Mouse (Mus musculus): ENCODE measurements around the gene Foxj3. TPM values are rescaled to one million over a fixed set of nuclear protein-coding genes. Genes with fewer than 3 reads are reported as not detected.

The Foxj3 gene
- polyA plus RNA-seq, 1 experiment: 0.27 TPM

GRCm38 (mm10) chr4:119524010-119524409, 12.8 kb upstream of the Foxj3 start:
- H3K4me3 ChIP-seq (replicated peaks): no peak overlapping the region
- TF ChIP-seq TAL1 (IDR thresholded peaks at IDR 0.05; ENCODE audit: low read length) (no peak), GATA1 (IDR thresholded peaks at IDR 0.05; ENCODE audit: low read length) (no peak)

GRCm38 (mm10) chr4:119524466-119524865, 12.3 kb upstream of the Foxj3 start:
- Histone ChIP-seq H3K36me3 (ENCODE audit: control insufficient read depth) (no peaks in the 10 kb centered on the region), H3K9me3 (ENCODE audit: control insufficient read depth, low read length) (no peaks in the 10 kb centered on the region), H3K27me3 (ENCODE audit: control insufficient read depth) (no peaks in the 10 kb centered on the region), H3K4me1 (ENCODE audit: control insufficient read depth) (no peaks in the 10 kb centered on the region), H3K4me3 (replicated peaks) (no peak overlapping the region)
- no peak for TF ChIP-seq TAL1 (IDR thresholded peaks at IDR 0.05; ENCODE audit: low read length)
- no peak for TF ChIP-seq GATA1 (IDR thresholded peaks at IDR 0.05; ENCODE audit: low read length)

More at GRCm38 (mm10) chr4:119524010-119524409, 12.8 kb upstream of the Foxj3 start:
- no peaks in the 10 kb centered on the region for H3K27me3 ChIP-seq (ENCODE audit: control insufficient read depth)
- H3K4me1 ChIP-seq (ENCODE audit: control insufficient read depth): no peaks in the 10 kb centered on the region
- H3K36me3 ChIP-seq (ENCODE audit: control insufficient read depth): no peaks in the 10 kb centered on the region
- no peaks in the 10 kb centered on the region for H3K9me3 ChIP-seq (ENCODE audit: control insufficient read depth, low read length)

- no peak overlapping the region for H3K4me3 ChIP-seq (replicated peaks)
- no peaks in the 10 kb centered on the region for H3K4me1 ChIP-seq (ENCODE audit: control insufficient read depth)
- H3K36me3 ChIP-seq (ENCODE audit: control insufficient read depth): no peaks in the 10 kb centered on the region
- TF ChIP-seq GATA1 (IDR thresholded peaks at IDR 0.05; ENCODE audit: low read length): no peak
- no peak for TF ChIP-seq TAL1 (IDR thresholded peaks at IDR 0.05; ENCODE audit: low read length)
- no peaks in the 10 kb centered on the region for H3K9me3 ChIP-seq (ENCODE audit: control insufficient read depth, low read length)
- no peaks in the 10 kb centered on the region for H3K27me3 ChIP-seq (ENCODE audit: control insufficient read depth)
These were observed 10.4 kb upstream of the Foxj3 start for GRCm38 (mm10) chr4:119526329-119526845.

GRCm38 (mm10) chr4:119531813-119532212, 5.0 kb upstream of the Foxj3 start:
- Histone ChIP-seq H3K27me3 (ENCODE audit: control insufficient read depth) (no peaks in the 10 kb centered on the region; the same call in 1 of the 2 replicates), H3K9me3 (ENCODE audit: control insufficient read depth, low read length) (no peaks in the 10 kb centered on the region), H3K36me3 (ENCODE audit: control insufficient read depth) (no peaks in the 10 kb centered on the region), H3K4me3 (replicated peaks) (no peak overlapping the region), H3K4me1 (ENCODE audit: control insufficient read depth) (no peaks in the 10 kb centered on the region)
- TF ChIP-seq GATA1 (IDR thresholded peaks at IDR 0.05; ENCODE audit: low read length) (no peak), TAL1 (IDR thresholded peaks at IDR 0.05; ENCODE audit: low read length) (no peak)

- no peaks in the 10 kb centered on the region for H3K36me3 ChIP-seq (ENCODE audit: control insufficient read depth)
- H3K27me3 ChIP-seq (ENCODE audit: control insufficient read depth): no peaks in the 10 kb centered on the region; the same call in 1 of the 2 replicates
- H3K4me3 ChIP-seq (replicated peaks): no peak overlapping the region
- TF ChIP-seq GATA1 (IDR thresholded peaks at IDR 0.05; ENCODE audit: low read length) (no peak), TAL1 (IDR thresholded peaks at IDR 0.05; ENCODE audit: low read length) (no peak)
- H3K4me1 ChIP-seq (ENCODE audit: control insufficient read depth): peaks cover 12% of the 10 kb centered on the region
- no peaks in the 10 kb centered on the region for H3K9me3 ChIP-seq (ENCODE audit: control insufficient read depth, low read length)
These were observed 1.7 kb upstream of the Foxj3 start for GRCm38 (mm10) chr4:119535103-119535502.

GRCm38 (mm10) chr4:119537436-119537835, 632 bp downstream of the Foxj3 start:
- H3K4me1 ChIP-seq (ENCODE audit: control insufficient read depth): peaks cover 31% of the 10 kb centered on the region
- H3K4me3 ChIP-seq (replicated peaks): no peak overlapping the region
- no peaks in the 10 kb centered on the region for H3K9me3 ChIP-seq (ENCODE audit: control insufficient read depth, low read length)
- no peaks in the 10 kb centered on the region; the same call in 1 of the 2 replicates for H3K27me3 ChIP-seq (ENCODE audit: control insufficient read depth)
- TF ChIP-seq GATA1 (IDR thresholded peaks at IDR 0.05; ENCODE audit: low read length): no peak
- TF ChIP-seq TAL1 (IDR thresholded peaks at IDR 0.05; ENCODE audit: low read length): no peak
- H3K36me3 ChIP-seq (ENCODE audit: control insufficient read depth): no peaks in the 10 kb centered on the region

- no peaks in the 10 kb centered on the region; the same call in 1 of the 2 replicates for H3K27me3 ChIP-seq (ENCODE audit: control insufficient read depth)
- no peaks in the 10 kb centered on the region for H3K36me3 ChIP-seq (ENCODE audit: control insufficient read depth)
- no peak for TF ChIP-seq GATA1 (IDR thresholded peaks at IDR 0.05; ENCODE audit: low read length)
- TF ChIP-seq TAL1 (IDR thresholded peaks at IDR 0.05; ENCODE audit: low read length): no peak
- H3K9me3 ChIP-seq (ENCODE audit: control insufficient read depth, low read length): no peaks in the 10 kb centered on the region
- H3K4me1 ChIP-seq (ENCODE audit: control insufficient read depth): peaks cover 31% of the 10 kb centered on the region
- H3K4me3 ChIP-seq (replicated peaks): peak within 1 kb of the TSS; percentile 94
These were observed 2.4 kb downstream of the Foxj3 start, which contains the start of gene Frg2f1 for GRCm38 (mm10) chr4:119539031-119539824. Gene Frg2f1, minus strand, starts transcription at chr4:119539529.

- no peaks in the 10 kb centered on the region for H3K9me3 ChIP-seq (ENCODE audit: control insufficient read depth, low read length)
- H3K36me3 ChIP-seq (ENCODE audit: control insufficient read depth): no peaks in the 10 kb centered on the region
- H3K4me3 ChIP-seq (replicated peaks): peak overlapping the region; percentile 94
- peaks cover 31% of the 10 kb centered on the region for H3K4me1 ChIP-seq (ENCODE audit: control insufficient read depth)
- TF ChIP-seq GATA1 (IDR thresholded peaks at IDR 0.05; ENCODE audit: low read length): no peak
- no peak for TF ChIP-seq TAL1 (IDR thresholded peaks at IDR 0.05; ENCODE audit: low read length)
- H3K27me3 ChIP-seq (ENCODE audit: control insufficient read depth): no peaks in the 10 kb centered on the region; the same call in 1 of the 2 replicates
These were observed 3.2 kb downstream of the Foxj3 start for GRCm38 (mm10) chr4:119539836-119540532.

- no peak for TF ChIP-seq GATA1 (IDR thresholded peaks at IDR 0.05; ENCODE audit: low read length)
- TF ChIP-seq TAL1 (IDR thresholded peaks at IDR 0.05; ENCODE audit: low read length): no peak
- Histone ChIP-seq H3K4me3 (replicated peaks) (peak overlapping the region; percentile 94), H3K9me3 (ENCODE audit: control insufficient read depth, low read length) (no peaks in the 10 kb centered on the region), H3K4me1 (ENCODE audit: control insufficient read depth) (peaks cover 31% of the 10 kb centered on the region), H3K27me3 (ENCODE audit: control insufficient read depth) (no peaks in the 10 kb centered on the region; the same call in 1 of the 2 replicates), H3K36me3 (ENCODE audit: control insufficient read depth) (no peaks in the 10 kb centered on the region)
These were observed 3.7 kb downstream of the Foxj3 start for GRCm38 (mm10) chr4:119540533-119540890.

Measured in erythroblast, embryonic 14.5 days (primary cell).